Mouse (Mus musculus) stomach, postnatal 0 days (tissue): ENCODE data around the gene Ktn1.

Experiments
- CTCF ChIP-seq: IDR thresholded peaks from 2 replicates; pipeline ENCODE4 v1.5.1; 2016; ENCODE audit warnings: antibody characterized with exemption, low read depth, mild to moderate bottlenecking, moderate library complexity
- EP300 ChIP-seq: optimal IDR thresholded peaks from 2 replicates; pipeline ENCODE3; 2016; ENCODE audit warnings: antibody characterized with exemption

DNA sequence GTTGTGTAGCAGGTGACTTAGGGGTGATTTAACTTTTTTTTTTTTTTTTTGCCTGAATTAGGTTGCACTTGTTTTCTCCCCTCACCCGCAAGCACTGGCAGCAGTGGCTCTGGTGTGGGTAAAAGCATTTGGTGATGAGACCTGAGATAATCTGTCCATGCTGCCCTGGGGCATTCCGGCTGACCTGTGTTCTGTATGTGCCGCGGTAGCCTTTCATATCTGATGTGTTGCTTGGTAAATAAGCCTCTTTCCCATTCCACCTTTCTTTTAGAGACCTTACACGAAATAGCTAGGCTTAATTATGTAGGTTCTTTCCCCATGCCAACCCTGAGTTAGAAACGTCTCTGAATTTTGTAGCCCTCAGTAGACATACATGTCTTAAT is 2.1 kb downstream of the Ktn1 start:
- TF ChIP-seq EP300 (no peak), CTCF (no peak)
